Mouse (Mus musculus) heart, postnatal 10 days (tissue): Measurements from ENCODE around the gene Cyp26b1. TPM values are rescaled to one million over a fixed set of nuclear protein-coding genes. Genes with fewer than 3 reads are reported as not detected.

Experiments used
- DNase-seq, 2 experiments: peaks; one replicate each; pipeline ENCODE4 v3.0.0; 2021
- intact Hi-C: fragments of 180-260 bp; cut with DNase I; formaldehyde crosslinking; loops from one replicate; pipeline ENCODE4 v1.15.1; 2025
- total RNA-seq, 2 experiments: library from RNA; stranded (reverse); gene quantifications; 2 replicates each; pipeline ENCODE4 v1.2.3; 2021

Cyp26b1 gene
- total RNA-seq, 2 experiments from 2014 or later: 1.8 to 2.0 TPM

DNA sequence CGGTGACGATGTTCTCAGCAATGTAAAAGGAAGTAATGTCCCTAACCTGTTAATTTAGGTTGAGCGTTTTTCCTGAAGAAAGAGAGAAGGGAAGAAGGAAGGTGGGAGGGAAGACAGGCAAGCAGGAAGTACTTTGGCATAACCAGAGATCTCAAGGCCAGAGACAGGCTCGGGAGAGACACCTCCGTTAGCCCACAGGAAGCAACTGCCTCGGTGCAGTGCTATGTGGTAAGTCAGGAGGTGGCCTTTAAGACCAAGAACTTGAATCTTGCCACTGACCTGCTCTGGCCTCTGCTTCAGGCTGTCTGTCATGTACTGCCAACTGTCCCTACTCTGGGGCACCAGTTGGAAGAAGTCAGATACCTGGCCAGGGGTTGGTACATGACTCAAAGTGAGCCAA lies 24.8 kb downstream of the Cyp26b1 start:
- no peak for DNase-seq
- intact Hi-C loops: no loop called here

- DNase-seq: no peak
- intact Hi-C loops: no loop called here
Measured at GRCm38 (mm10) chr6:84567696-84568095, 26.0 kb downstream of the Cyp26b1 start.

DNA sequence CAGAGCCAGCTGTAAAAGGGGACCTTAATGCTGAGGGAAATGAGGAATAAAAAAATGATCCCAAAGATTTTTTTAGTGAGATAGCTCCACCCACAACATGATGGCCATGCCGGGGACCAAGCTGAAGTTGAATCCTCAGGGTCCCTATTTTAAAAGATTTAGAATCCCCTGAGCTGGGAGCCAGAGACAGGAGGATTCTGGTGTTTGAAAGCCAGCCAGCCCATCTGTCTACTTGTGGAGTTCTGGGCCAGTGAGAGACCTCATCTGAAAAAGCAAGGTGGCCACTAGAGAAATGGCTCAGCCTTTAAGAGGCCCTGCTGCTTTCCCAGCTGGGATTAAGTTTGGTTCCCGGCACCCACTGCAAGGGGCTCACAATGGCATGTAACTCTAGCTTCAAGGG lies 26.9 kb downstream of the Cyp26b1 start:
- intact Hi-C loops: no loop called here
- no peak for DNase-seq

- no peak for DNase-seq
- intact Hi-C loops: no loop called here
Measured at GRCm38 (mm10) chr6:84565245-84565644, 28.5 kb downstream of the Cyp26b1 start.

GRCm38 (mm10) chr6:84562948-84563347 lies 30.8 kb downstream of the Cyp26b1 start:
- no peak for DNase-seq
- intact Hi-C loops: no loop called here

DNA sequence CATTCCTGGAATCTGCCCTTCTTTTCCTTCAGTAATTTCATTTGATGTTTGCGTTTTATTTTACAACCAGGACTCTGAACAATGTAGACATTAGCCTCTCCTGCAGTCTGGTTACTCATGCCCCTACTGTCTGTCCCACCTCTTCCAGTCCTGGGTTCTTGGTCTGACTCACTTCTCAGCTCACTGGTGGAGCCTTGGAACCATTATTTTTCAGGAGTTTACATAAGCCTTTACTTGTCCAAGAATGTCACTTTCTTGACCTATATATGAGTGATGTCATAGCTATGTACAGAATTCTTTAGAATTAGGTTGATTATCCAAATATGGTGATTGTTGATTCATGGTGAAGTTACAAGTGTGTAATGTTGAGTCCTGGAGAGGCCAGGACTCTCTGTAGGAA lies 32.5 kb downstream of the Cyp26b1 start:
- intact Hi-C loops: no loop called here
- DNase-seq: no peak

GRCm38 (mm10) chr6:84549852-84550437 lies 43.8 kb downstream of the Cyp26b1 start:
- intact Hi-C loops: no loop called here
- DNase-seq: no peak

GRCm38 (mm10) chr6:84545428-84545827 lies 48.3 kb downstream of the Cyp26b1 start:
- DNase-seq: no peak
- intact Hi-C loops: no loop called here

- intact Hi-C loops: no loop called here
- DNase-seq: no peak
Measured at GRCm38 (mm10) chr6:84544359-84544758, 49.3 kb downstream of the Cyp26b1 start.

DNA sequence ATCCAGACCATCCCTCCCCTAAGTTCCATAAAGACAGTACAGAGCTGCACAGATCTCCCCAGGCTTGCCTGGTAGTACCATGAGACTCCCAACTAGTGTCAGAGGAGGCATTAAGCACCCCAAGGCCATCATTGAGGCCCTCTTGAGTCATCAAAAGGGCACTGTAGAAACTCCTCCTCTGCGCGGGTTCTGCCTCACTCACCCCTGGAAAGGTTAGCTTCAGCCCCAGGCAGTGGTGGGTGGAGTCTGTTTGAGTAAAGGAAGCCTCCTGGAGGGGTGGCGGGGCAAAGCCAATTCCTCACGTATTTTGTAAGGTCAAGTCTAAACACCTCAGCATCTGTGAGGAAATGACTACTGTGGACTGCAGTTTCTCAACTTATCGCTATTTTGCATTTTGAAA lies 50.2 kb downstream of the Cyp26b1 start:
- DNase-seq: no peak
- intact Hi-C loops: no loop called here

- intact Hi-C loops: no loop called here
- no peak for DNase-seq
Measured at GRCm38 (mm10) chr6:84539924-84540323, 53.8 kb downstream of the Cyp26b1 start.

- intact Hi-C loops: no loop called here
- no peak for DNase-seq
Measured at GRCm38 (mm10) chr6:84538681-84539080, 55.0 kb downstream of the Cyp26b1 start.

GRCm38 (mm10) chr6:84537611-84538197 lies 56.0 kb downstream of the Cyp26b1 start:
- intact Hi-C loops: no loop called here
- no peak for DNase-seq

DNA sequence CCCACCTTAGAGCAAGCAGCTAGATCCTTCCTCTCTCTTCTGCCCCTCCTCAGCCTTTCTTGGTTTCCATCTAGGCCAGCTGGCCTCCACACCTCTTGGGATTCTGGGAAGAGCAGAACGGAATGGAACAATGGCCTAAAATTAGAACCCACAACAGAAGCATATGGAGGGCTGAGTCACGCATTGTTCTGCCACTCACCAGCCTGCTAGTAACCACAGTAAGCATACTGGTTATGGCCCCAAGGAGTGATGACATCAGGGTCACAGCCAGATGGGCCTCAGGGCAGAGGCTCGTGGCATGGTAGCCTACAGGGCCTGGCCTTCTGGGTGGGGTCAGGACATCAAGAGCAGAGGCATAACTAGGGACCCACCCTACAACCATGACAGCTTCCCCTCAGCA lies 58.8 kb downstream of the Cyp26b1 start:
- no peak for DNase-seq
- intact Hi-C loops: no loop called here

- intact Hi-C loops: no loop called here
Measured at GRCm38 (mm10) chr6:84529912-84530311, 63.8 kb downstream of the Cyp26b1 start.

GRCm38 (mm10) chr6:84524901-84525601 lies 68.7 kb downstream of the Cyp26b1 start:
- intact Hi-C loops: no loop called here
- DNase-seq: no peak

More at GRCm38 (mm10) chr6:84529912-84530311, 63.8 kb downstream of the Cyp26b1 start:
- no peak for DNase-seq
